Mouse (Mus musculus) midbrain, embryonic 14.5 days (tissue): ENCODE results near the gene Vax2. TPM values are rescaled to one million over a fixed set of nuclear protein-coding genes. Genes with fewer than 3 reads are reported as not detected.

Experiments used
- ATAC-seq: fragments of 200-750 bp; cut with Nextera tagmentation; 2 replicates; pipeline ENCODE4 v1.8.0; 2017; ENCODE audit warnings: moderate number of reproducible peaks, moderate library complexity; ENCODE audit not compliant: low FRiP score, low TSS enrichment
- DNase-seq: peaks from one replicate; pipeline ENCODE4 v3.0.0-alpha.2; 2015
- H3K27ac ChIP-seq: fragments of 300-500 bp; sonication (generic); replicated peaks from 2 replicates; pipeline ENCODE4 v1.5.1; 2014; ENCODE audit warnings: mild to moderate bottlenecking, low read depth, low read length, moderate library complexity
- H3K27me3 ChIP-seq: fragments of 300-500 bp; sonication (generic); 2 replicates; pipeline ENCODE4 v1.6.1; 2014; ENCODE audit warnings: low read length, control low read depth, mixed read lengths; ENCODE audit not compliant: control insufficient read depth, insufficient read depth
- H3K36me3 ChIP-seq: fragments of 300-500 bp; sonication (generic); 2 replicates; pipeline ENCODE4 v1.6.1; 2014; ENCODE audit warnings: low read length, control low read depth; ENCODE audit not compliant: control insufficient read depth, insufficient read depth
- H3K4me1 ChIP-seq: fragments of 300-500 bp; sonication (generic); 2 replicates; pipeline ENCODE4 v1.6.1; 2014; ENCODE audit warnings: mild to moderate bottlenecking, antibody characterized with exemption, low read length, control low read depth; ENCODE audit not compliant: control insufficient read depth, insufficient read depth
- H3K4me2 ChIP-seq: fragments of 300-500 bp; sonication (generic); 2 replicates; pipeline ENCODE4 v1.6.1; 2014; ENCODE audit warnings: mild to moderate bottlenecking, low read length, moderate library complexity
- H3K4me3 ChIP-seq: fragments of 300-500 bp; sonication (generic); replicated peaks from 2 replicates; pipeline ENCODE4 v1.5.1; 2014; ENCODE audit warnings: low read depth, low read length
- H3K9ac ChIP-seq: fragments of 300-500 bp; sonication (generic); replicated peaks from 2 replicates; pipeline ENCODE4 v1.6.1; 2014; ENCODE audit warnings: mild to moderate bottlenecking, low read length, moderate library complexity
- H3K9me3 ChIP-seq: fragments of 300-500 bp; sonication (generic); 2 replicates; pipeline ENCODE4 v1.6.1; 2016; ENCODE audit warnings: low read length, control low read depth, mixed read lengths; ENCODE audit not compliant: control insufficient read depth
- WGBS: fragments of 180-500 bp; shearing (Covaris S2); extraction: QIAGEN DNeasy Blood & Tissue Kit; methylation state at CpG from one replicate; pipeline ENCODE4 v1.1.7; 2014; 5-methylcytosine and 5-hydroxymethylcytosine counted together
- polyA plus RNA-seq: library from polyadenylated mRNA; unstranded; fragments of >200 nt; fragmentation: Nextera tagmentation; extraction: Ambion mirVana; gene quantifications from 2 replicates; pipeline ENCODE4 v1.2.1, GENCODE M21; 2014

The Vax2 gene
- polyA plus RNA-seq, 1 experiment from 2014 or later, result 0.22 TPM

DNA sequence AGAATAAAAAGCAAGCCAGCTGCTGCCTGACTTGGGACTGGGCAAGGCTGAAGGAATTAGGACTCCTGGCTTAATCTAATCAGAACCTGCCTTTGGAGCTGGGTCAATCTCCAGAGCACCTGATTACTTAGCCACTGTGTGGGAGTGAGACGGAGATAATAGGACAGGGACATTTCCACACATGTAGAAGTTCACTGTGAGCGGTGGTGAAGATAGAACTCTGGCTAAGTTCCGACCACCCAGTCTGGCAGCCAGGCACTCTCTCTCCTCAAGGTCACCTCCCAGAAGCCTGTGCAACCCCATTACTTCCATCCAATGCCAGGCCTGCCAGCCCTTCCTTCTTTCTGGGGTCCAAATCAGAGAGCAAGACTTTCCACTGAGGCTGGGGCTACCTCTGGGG, 55.9 kb downstream of the Vax2 start:
- no peak overlapping the region for H3K4me2 ChIP-seq
- H3K4me1 ChIP-seq, result 0 out of 2 replicates have a peak, but pooled peaks cover 6% of the 10 kb centered on the region
- DNase-seq, result no peak
- WGBS, result 91% methylated on average over 3 of the region's 3 CpGs
- H3K9me3 ChIP-seq, result no peaks in the 10 kb centered on the region
- no peak for ATAC-seq
- H3K36me3 ChIP-seq, result peaks cover 36% of the 10 kb centered on the region
- peaks cover 25% of the 10 kb centered on the region for H3K27me3 ChIP-seq
- no peak overlapping the region for H3K27ac ChIP-seq
- H3K4me3 ChIP-seq, result no peak overlapping the region
- H3K9ac ChIP-seq, result no peak overlapping the region

DNA sequence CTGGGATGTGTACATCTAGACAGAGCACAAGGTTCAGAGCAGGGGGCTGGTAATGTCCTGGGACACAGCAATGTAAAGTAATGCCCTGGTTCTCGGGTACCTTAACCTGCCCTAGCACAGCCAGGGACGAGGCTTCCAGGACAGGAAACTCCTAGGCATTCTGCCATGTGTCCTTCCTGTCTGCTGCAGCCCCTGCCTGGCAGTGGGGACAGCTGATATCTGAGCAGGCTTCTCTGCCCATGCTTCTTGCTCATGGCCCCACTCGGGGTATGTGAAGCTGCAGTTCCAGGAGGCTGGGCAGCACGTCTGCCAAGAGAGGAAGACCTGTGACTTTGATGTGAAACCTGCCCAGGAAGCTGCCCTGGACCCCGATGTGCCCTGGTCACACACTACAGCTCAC, 57.4 kb downstream of the Vax2 start:
- Histone ChIP-seq H3K27ac (no peak overlapping the region), H3K4me1 (no peaks in the 10 kb centered on the region), H3K27me3 (peaks cover 10% of the 10 kb centered on the region; the same call in 1 of the 2 replicates), H3K36me3 (peaks cover 43% of the 10 kb centered on the region), H3K4me3 (no peak overlapping the region), H3K4me2 (no peak overlapping the region), H3K9ac (no peak overlapping the region), H3K9me3 (no peaks in the 10 kb centered on the region)
- DNase-seq (no peak), ATAC-seq (no peak)
- WGBS, result 88% methylated on average over 5 of the region's 5 CpGs

- peaks cover 33% of the 10 kb centered on the region for H3K36me3 ChIP-seq
- peak overlapping the region; percentile 93; the same call in 1 of the 2 replicates for H3K4me3 ChIP-seq
- H3K27ac ChIP-seq, result no peak overlapping the region
- ATAC-seq (no peak), DNase-seq (no peak)
- peaks cover 16% of the 10 kb centered on the region for H3K4me1 ChIP-seq
- no peak overlapping the region for H3K9ac ChIP-seq
- 78% methylated on average over 9 of the region's 9 CpGs for WGBS
- H3K9me3 ChIP-seq, result no peaks in the 10 kb centered on the region
- H3K4me2 ChIP-seq, result peak overlapping the region; percentile 88
- H3K27me3 ChIP-seq, result no peaks in the 10 kb centered on the region
These were observed 63.1 kb downstream of the Vax2 start for GRCm38 (mm10) chr6:83774126-83774525.

- peaks cover 25% of the 10 kb centered on the region for H3K36me3 ChIP-seq
These were observed 63.9 kb downstream of the Vax2 start for GRCm38 (mm10) chr6:83774781-83775563.

DNA sequence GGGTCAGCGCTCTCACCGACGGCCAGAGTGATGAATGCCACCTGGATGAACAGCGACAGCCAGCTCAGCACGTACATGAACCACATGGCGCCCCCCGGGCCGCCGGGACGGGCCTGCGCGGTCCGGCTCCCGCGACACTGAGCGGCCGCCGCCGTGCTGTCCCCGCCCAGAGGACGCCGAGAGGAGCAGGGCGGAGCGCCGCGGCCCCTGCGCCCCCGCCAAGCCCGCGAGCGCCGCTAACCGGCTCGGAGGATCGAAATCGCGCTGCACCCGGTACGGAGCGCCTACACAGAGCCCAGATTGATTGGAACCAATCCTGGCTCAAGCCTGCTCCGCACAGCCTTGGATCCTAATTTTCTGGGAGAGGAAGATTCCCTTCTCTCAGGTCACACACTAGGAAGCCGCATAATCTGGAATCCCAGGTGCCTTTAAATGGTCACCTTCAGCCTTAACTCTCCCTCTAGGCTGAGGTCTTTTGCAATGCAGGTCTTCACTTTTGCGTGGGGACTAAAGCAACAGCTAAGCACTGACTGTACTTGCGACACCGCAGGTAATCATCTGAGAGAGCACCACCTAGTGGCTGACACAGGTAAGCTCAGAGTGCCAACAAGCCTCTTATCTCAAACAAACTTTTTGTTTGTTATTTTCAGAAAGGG, 64.7 kb downstream of the Vax2 start, which contains the start of gene Tex261:
TSS of gene Tex261 (minus strand) at position 176 of the 656 bp plus-strand sequence.
- H3K4me1 ChIP-seq, result peaks cover 16% of the 10 kb centered on the region
- H3K36me3 ChIP-seq, result peaks cover 18% of the 10 kb centered on the region
- ATAC-seq (peak; percentile 94), DNase-seq (peak; percentile 94)
- H3K4me2 ChIP-seq, result peak within 1 kb of the TSS; percentile 88
- H3K4me3 ChIP-seq, result peak within 1 kb of the TSS; percentile 93
- H3K9ac ChIP-seq, result peak within 1 kb of the TSS; percentile 88
- H3K27me3 ChIP-seq, result no peaks in the 10 kb centered on the region
- under 1% methylated on average over 45 of the region's 45 CpGs for WGBS
- no peaks in the 10 kb centered on the region for H3K9me3 ChIP-seq
- peak within 1 kb of the TSS; percentile 81 for H3K27ac ChIP-seq

More at GRCm38 (mm10) chr6:83774781-83775563, 63.9 kb downstream of the Vax2 start:
- WGBS, result 2% methylated on average over 14 of the region's 14 CpGs
- ATAC-seq, result peak; percentile 47
- peak overlapping the region; percentile 88 for H3K9ac ChIP-seq
- H3K4me3 ChIP-seq, result peak overlapping the region; percentile 93
- no peak for DNase-seq
- peak overlapping the region; percentile 88 for H3K4me2 ChIP-seq
- peaks cover 16% of the 10 kb centered on the region for H3K4me1 ChIP-seq
- H3K27ac ChIP-seq, result peak overlapping the region; percentile 81
- no peaks in the 10 kb centered on the region for H3K9me3 ChIP-seq
- H3K27me3 ChIP-seq, result no peaks in the 10 kb centered on the region

- Histone ChIP-seq H3K36me3 (no peaks in the 10 kb centered on the region), H3K9me3 (no peaks in the 10 kb centered on the region), H3K9ac (no peak overlapping the region), H3K27ac (no peak overlapping the region), H3K4me1 (peaks cover 16% of the 10 kb centered on the region), H3K4me3 (no peak overlapping the region), H3K27me3 (no peaks in the 10 kb centered on the region), H3K4me2 (no peak overlapping the region)
- DNase-seq (no peak), ATAC-seq (no peak)
- 89% methylated on average over 7 of the region's 7 CpGs for WGBS
These were observed 67.2 kb downstream of the Vax2 start for GRCm38 (mm10) chr6:83778306-83778705.

DNA sequence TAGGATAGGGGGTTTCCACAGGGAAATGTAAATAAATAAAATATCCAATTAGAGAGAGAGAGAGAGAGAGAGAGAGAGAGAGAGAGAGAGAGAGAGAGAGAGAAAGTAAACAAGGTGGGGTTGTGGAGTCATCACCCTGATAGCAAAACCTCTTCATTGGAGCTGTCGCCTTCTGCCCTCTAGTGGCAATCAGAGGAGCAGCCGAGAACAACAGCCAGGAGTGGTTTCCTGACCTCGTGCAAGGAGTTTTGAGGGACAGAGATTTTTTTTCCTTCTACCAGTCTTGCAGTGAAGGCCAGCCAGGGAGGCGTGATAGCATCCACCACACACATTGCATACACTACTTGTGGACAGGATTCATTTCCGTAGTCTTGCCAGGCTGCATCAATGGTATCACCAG, 68.0 kb downstream of the Vax2 start:
- Histone ChIP-seq H3K9me3 (no peaks in the 10 kb centered on the region), H3K36me3 (no peaks in the 10 kb centered on the region), H3K27me3 (no peaks in the 10 kb centered on the region), H3K4me1 (peaks cover 14% of the 10 kb centered on the region), H3K9ac (no peak overlapping the region), H3K27ac (no peak overlapping the region), H3K4me3 (no peak overlapping the region), H3K4me2 (no peak overlapping the region)
- WGBS, result 10% methylated on average over 5 of the region's 5 CpGs
- DNase-seq (peak; percentile 71), ATAC-seq (no peak)

DNA sequence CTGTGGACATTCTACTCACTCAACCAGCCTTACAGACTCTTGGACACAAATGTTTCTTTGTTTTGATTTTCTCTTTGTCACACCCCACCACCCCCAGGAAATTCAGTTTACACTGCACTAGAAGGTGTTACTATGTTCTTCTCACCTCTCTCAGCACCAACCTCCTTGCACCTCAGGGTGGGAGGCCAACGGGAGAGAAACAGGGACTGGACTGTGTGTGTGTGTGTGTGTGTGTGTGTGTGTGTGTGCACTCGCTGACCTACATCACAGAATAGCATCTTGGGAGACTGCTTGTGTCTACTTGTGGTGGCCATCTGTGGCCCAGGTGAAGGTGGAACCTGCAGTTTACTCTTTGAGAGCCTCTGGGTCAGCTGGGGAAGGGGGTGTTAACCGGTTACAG, 75.4 kb downstream of the Vax2 start:
- Histone ChIP-seq H3K4me1 (no peaks in the 10 kb centered on the region), H3K9ac (no peak overlapping the region), H3K36me3 (no peaks in the 10 kb centered on the region), H3K4me2 (no peak overlapping the region), H3K9me3 (no peaks in the 10 kb centered on the region), H3K27me3 (no peaks in the 10 kb centered on the region), H3K27ac (no peak overlapping the region), H3K4me3 (no peak overlapping the region)
- DNase-seq (no peak), ATAC-seq (no peak)
- WGBS, result 81% methylated on average over 3 of the region's 3 CpGs
